Mouse (Mus musculus): Measurements from ENCODE around the gene Erp29. TPM values are rescaled to one million over a fixed set of nuclear protein-coding genes. Genes with fewer than 3 reads are reported as not detected.

Gene Erp29
- total RNA-seq, 2 experiments from 2014 or later = 152 to 170 TPM

Other genes starting within 250 kb of the Erp29 start
- 100 to 1,000 TPM; 391 to 441 TPM for gene Rpl6, start 248.0 kb downstream of the Erp29 start, total RNA-seq (2021)
- 100 to 1,000 TPM; 223 to 227 TPM for gene Hectd4, start 232.3 kb downstream of the Erp29 start, total RNA-seq (2021)
- gene Trafd1, start 66.9 kb downstream of the Erp29 start, total RNA-seq (2021) = 10 to 100 TPM; 90.1 to 95.7 TPM
- 10 to 100 TPM; 45.8 to 48.0 TPM for gene Naa25, start 54.6 kb downstream of the Erp29 start, total RNA-seq (2021)
- 1 to 10 TPM; 5.7 to 6.8 TPM for gene Tmem116, start 613 bp downstream of the Erp29 start, total RNA-seq (2021)
- gene Adam1b, start 50.9 kb upstream of the Erp29 start, total RNA-seq (2021) = not detected
- gene Adam1a, start 93.0 kb upstream of the Erp29 start, total RNA-seq (2021) = 1 to 10 TPM; 7.4 to 9.0 TPM
- gene Gm42878, start 93.0 kb upstream of the Erp29 start, total RNA-seq (2021) = not detected
- 10 to 100 TPM; 78.9 to 82.4 TPM for gene Mapkapk5, start 93.4 kb upstream of the Erp29 start, total RNA-seq (2021)
- 10 to 100 TPM; 77.4 to 87.7 TPM for gene Aldh2, start 141.3 kb upstream of the Erp29 start, total RNA-seq (2021)
- 1 to 10 TPM; 5.0 to 5.5 TPM for gene Acad12, start 166.4 kb upstream of the Erp29 start, total RNA-seq (2021)
- 1 to 10 TPM; 3.1 to 3.3 TPM for gene Acad10, start 208.0 kb upstream of the Erp29 start, total RNA-seq (2021)
- gene Brap, start 208.1 kb upstream of the Erp29 start, total RNA-seq (2021) = 10 to 100 TPM; 55.0 to 59.1 TPM